Mouse (Mus musculus): ENCODE measurements around the gene Mgea5. TPM values are rescaled to one million over a fixed set of nuclear protein-coding genes. Genes with fewer than 3 reads are reported as not detected.
A peak's percentile ranks its signal among the peaks of the same experiment; 100 is the strongest.

The Mgea5 gene
- total RNA-seq, 2 experiments from 2014 or later: 143 to 168 TPM

DNA sequence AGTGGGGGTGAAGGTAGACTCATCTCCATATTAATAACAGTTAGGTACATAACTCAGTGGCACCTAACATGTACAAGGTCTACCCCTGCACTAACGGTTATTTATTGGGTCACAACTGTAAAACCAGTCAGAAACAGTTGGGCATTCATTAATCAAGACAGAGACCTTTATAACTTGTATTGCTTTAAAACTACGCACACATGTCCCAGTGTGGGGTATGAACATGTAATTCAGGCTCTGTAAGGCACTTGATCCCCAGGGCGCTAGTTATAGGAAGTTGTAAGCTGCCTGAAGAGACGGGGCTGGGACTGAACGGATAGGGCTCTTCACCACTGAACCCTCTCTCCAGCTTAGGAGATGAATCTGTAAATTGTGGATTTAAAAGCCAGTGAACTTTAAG lies 25.0 kb downstream of the Mgea5 start:
- intact Hi-C loops (cut with DNase I): no loop called here
- no peak for DNase-seq (ENCODE audit: low spot score in 2 of 2)

DNA sequence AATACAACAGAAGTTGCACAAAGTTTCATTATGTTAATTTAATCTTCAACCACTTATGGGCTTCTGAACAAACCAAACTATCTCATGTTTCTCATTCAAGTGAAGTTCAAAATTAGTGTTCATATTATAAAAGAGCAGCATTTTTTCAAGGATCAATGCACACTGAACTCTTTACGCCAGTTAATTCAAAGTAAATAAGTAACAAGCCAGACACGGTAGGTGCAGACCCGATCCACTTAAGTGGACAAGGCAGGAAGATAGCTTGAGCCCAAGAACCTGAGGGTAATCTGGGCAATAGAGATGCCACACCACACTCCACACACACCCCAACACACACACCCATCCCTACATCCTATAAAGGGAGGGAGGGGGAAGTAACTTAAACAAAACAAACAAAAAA lies 30.1 kb downstream of the Mgea5 start:
- DNase-seq (ENCODE audit: low spot score in 2 of 2): no peak
- intact Hi-C loops (cut with DNase I): no loop called here

DNA sequence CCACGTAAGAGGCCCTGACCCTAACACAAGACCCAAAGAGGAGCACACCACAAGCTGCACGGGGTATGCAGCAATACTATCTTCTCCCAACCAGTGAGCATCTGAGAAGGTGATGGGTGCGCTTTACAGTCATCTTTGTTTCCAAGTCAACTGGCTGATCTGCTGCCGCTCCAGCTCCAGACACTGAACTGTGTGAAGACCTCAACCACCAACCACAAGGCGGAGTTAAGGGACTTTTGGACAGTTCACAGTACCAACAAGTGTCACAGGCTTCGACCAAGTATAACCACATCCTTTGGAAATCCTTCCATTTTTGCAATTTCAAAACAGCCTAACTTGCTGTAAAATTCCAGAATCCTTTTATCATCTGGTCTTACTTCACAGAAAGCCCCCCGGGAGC lies 31.8 kb downstream of the Mgea5 start:
- DNase-seq (ENCODE audit: low spot score in 2 of 2): no peak
- intact Hi-C loops (cut with DNase I): no loop called here

DNA sequence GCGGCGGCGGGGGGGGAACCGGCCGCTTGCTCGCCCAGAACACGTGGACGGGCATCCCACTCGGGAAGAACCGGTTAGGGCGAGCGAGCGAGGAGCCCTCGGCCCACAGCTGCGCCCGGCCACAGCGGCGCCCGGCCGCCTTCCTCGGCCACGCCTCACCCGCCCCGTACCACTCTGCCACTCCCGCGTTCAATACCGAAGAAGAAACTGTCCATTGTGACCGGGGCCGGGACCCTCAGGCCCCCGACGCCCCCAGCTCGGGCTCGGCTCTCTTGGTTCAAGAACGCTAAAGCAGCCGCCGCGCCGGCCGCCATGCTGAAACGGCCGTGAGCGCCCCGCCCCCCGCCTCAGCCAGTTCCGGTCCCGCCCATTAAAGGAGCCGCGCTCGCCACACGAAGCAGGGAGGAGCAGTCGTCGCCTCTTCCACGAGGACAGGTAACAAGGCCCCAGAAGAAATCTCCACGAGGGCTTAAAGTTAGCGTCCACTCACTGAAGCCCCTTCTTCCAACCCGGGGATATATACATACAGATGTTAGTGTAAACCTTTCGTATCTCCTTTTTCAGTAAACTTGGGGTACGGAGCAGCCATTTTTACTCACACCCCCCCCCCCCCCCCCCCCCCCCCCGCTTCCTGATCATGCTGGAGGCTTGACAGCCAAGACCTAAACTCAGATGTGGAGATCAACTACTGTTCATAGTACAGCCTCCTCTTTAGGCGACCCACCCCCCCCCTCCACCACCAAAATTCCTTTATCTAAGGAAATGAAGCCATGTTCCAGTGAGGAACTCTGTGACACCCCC lies 34.2 kb downstream of the Mgea5 start, which contains the start of gene Npm3:
Npm3 (minus strand) TSS at position 349 of the 801 bp plus-strand sequence.
- DNase-seq (ENCODE audit: low spot score in 2 of 2): peak; percentile 74 to 75
- intact Hi-C loops (cut with DNase I): loop anchor here (2.0 to 5.0 kb wide), 2 partner anchors 175 to 527 kb away; no protein-coding TSS in a partner anchor

DNA sequence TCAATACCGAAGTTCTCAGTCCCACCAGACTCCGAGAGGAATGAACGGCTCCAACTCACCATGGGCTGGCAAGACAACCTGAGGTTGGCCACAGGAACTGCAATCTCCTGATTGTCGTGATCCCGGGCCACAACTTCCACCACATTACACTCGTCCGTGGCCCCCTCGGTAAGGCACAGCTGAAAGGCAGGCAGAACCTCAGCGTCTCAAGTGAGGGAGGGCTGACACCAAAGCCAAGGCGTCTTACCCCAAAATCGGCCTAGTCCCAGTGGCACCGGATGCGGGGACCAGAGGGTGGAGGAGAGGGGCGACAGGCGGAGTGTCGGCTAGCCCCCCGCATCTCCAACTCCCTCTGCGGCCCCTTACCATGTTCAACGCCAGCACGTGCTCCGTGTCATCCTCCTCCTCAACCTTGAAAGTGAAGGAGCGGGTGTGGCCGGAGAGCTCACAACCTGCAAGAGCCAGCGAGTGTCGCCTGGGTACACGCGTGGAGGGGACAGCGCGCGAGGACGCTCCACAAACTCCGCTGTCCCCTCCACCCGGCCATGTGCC lies 34.9 kb downstream of the Mgea5 start:
- DNase-seq (ENCODE audit: low spot score in 2 of 2): peak in 1 of 2 experiments; percentile 17
- intact Hi-C loops (cut with DNase I): loop anchor here (2.0 to 5.0 kb wide), 2 partner anchors 174 to 526 kb away; no protein-coding TSS in a partner anchor

DNA sequence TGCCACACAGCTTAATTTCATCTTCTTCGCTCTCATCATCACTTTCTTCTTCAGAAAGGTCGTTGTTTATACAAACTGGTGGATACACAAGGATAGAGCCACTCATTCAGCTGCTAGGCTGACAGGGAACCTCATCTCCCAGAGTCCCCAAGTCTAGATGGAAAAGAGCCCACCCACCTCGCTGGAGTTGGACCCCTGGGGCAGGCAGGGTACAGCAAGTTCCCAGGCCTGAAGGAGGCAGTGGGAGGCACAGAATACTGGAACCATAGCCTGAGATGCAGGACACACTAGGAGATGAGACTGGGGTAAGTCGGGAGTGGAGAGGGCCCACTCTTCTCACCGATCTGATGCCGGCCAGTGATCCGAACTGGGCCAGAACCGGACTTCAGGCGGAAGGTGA lies 35.4 kb downstream of the Mgea5 start:
- intact Hi-C loops (cut with DNase I): loop anchor here (2.0 to 5.0 kb wide), 2 partner anchors 173 to 526 kb away; no protein-coding TSS in a partner anchor

DNA sequence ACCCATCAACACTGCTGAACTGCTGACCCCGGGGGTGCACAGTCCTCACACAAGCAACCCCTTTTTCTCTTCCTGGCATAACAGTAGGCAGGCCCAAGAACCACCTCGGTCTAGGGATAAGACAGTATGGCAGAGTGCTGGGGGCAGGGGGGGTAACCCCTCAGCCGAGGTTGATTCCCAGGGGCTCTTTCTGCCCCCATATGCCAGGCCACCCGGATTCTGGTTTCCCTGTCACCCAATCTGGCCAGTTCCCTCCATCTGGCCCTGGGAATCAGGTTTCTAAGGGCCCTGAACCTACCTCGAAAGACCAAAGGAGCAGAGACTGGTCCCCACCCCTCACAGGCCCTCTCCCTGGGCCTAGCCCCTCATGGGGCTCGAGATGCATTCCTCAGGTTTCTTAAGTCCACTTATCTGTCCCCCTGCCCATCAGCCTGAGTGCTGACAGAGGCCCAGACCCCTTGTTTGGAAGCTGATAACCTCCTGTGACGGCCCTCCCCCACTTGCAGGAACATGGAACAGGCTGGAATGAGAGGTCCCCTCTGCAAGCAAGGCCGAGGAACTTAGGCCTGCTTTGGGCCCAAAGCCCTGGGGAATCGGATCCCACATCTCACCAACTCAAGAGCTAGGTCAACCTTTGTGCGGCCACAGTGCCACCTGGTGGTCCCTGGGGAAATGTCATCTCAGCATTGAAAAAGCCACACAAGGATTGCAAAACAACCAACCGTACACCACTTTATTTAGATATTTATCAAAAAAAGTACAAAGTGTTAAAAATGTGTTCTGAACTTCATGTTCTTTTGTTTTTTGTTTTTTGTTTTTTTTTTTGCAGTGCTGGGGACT lies 36.4 kb downstream of the Mgea5 start:
- intact Hi-C loops (cut with DNase I): loop anchor here (5.0 kb wide), 1 partner anchor 525 kb away; no protein-coding TSS in a partner anchor
- peak; percentile 75 to 78 for DNase-seq (ENCODE audit: low spot score in 2 of 2)

More for the DNA sequence above, 35.4 kb downstream of the Mgea5 start:
- DNase-seq (ENCODE audit: low spot score in 2 of 2): no peak

DNA sequence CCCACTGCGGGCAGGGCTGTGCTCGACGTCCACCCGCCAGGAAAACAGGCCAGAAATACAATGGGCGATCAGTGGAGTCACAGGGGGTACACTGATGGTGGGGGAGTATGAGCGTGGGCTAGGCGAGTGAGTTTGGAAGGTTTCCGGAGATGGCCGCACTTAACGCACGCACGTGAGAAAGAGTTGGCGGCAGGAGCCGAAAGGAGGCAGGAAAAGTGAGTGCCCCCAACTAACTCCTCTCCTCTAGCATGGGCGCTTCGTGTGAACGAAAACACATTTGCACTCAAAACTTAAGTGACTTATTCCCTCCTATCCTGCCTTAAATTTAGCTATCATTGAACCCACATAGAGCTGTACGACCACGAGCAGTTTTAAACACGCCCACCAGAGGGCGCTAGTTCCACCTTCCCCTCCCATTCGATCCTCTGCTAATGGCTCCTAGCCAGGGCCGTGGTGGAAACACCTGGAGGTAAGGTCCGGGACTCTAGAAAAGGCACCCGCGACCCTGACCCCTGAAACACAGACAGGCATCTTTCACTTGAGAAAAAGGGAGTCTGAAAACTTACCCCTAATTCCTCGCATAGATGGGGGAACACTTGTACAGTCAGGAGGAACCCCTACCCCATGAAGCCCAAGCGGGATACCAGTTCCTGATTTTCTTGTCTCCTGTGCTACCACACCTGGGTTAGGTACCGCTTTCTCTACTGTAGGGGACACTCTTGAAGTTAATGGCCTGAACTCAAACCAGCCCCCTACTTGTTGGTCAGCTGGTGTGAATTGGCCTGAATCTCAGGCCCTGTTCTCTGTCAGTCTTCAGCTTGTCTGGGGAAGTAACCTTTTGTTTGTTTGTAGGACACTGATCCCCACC lies 37.2 kb downstream of the Mgea5 start:
- intact Hi-C loops (cut with DNase I): loop anchor here (5.0 kb wide), 1 partner anchor 524 kb away; no protein-coding TSS in a partner anchor
- peak; percentile 65 to 76 for DNase-seq (ENCODE audit: low spot score in 2 of 2)

DNA sequence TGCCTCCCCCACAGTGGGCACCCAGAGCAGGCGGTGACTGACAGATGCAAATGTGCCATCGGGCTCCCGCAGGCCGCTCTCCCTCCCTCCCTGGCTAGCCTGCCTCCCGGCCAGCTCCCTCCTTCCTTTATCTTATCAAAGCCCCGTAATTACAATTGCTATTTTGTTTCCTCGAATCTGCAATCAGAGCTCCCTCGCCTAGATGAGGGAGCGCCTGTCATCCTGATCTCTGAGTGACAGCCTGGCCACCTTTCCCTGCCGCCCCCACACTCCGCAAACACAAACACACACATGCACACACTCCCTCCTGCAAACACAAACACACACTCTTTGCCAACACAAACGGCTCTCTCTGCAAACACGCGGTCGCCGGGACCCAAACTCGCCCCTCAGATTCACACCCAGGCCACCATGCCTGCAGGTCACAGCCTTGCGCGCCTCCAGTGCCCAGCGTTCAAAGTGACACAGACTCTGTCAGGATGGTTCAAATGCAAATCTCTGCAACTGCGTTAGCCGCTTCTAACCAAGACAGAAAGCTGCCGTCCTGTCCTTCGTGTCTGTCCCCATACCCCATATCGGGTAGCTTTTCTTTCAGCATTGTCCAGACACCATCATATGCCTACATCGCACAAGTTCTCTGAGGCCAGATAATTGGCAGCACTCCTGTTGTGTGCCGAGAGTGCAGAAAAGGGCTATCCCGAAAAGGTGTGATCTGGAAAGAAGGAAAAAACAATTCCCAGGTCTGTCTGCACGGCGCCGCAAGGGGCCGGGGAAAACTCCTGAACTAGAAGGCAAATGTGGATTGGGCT lies 38.1 kb downstream of the Mgea5 start:
- no peak for DNase-seq (ENCODE audit: low spot score in 2 of 2)
- intact Hi-C loops (cut with DNase I): loop anchor here (5.0 kb wide), 1 partner anchor 523 kb away; no protein-coding TSS in a partner anchor

DNA sequence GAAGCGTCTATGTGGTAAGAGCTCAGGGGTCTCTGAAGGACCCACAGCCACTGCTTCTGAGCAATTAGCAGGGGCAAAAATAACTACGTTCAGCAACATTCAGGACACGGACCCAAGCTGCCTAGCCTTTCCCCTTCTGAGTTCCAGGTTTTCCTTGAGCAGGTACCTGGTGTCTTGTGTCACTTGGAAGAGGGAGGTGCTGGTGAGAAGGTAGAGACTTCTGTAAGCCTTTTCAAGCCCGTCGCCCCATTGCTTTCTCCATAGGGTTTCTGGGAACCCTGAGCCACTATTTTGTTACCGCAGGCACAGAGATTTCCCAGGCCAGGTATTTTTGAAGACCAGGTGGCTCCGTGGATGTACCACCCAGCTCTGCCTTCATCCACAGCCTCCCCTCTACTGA lies 40.0 kb downstream of the Mgea5 start:
- no peak for DNase-seq (ENCODE audit: low spot score in 2 of 2)
- intact Hi-C loops (cut with DNase I): no loop called here

DNA sequence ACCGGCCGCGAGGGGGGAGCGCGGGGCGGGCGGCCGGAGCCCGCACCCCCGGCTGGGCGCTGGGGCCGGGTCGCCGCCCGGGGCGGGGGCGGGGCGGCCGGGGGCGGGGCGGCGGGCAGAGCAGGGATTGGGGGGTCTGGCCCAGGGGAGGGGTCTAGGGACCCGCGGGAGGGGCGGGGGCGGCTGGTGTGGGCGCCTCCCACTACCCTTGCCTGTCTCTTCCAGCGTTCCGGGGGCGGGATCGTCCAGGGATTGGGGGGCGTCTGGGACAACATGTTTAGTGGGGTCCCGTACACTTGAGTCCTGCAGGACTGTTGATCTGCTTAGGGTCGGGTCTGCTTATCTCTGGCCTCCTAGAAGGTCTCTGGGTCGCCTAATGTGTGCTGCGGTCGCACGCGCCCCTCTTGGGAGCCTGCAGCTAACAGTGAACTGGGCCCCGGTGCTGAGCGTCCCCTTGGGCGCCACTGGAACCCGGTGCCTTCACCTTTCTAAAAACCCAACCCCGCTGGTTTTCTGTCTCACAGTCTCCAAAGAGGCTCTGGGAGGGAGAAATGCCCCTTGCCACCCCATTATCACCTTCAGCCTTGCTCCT lies 40.6 kb downstream of the Mgea5 start:
- DNase-seq (ENCODE audit: low spot score in 2 of 2): no peak
- intact Hi-C loops (cut with DNase I): no loop called here

DNA sequence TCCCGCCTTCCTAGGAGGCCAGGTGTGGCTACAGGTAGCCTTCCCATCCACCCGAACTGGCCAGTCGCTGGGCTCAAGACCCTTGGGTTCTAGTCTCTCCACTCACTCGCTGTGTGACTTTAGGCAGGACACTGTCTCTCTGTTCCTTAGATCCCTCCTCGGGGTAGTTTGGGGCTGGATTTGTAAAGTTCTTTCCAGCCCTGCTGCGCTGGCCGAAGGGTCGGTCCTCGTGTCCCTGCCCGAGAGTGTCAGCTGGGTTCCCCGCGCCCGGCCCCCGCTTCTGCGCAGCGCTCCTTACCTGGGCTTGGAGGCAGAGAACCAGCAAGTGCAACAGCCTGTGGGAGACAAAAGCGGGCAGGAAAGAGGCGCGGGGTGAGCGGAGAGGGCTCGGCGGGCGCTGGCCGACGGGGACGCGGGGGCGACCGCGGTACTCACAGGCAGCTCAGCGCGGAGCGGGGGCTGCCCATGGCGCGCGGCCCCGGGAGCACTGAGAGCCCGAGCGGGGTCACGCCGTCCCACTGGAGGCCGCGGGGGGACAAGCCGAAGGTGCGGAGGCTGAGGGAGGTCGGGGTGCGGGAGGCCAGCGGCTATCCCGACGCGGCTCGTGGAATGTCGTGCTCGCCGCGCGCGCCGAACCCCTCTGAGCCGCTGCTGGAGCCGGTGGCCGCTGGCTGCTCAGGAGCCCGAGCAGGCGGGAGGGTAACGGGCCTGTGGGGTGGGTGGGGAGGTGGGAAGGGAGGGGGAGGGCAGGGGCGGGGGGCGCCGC lies 41.2 kb downstream of the Mgea5 start, which contains the start of gene Fgf8:
Fgf8 (minus strand) TSS at position 698 of the 766 bp plus-strand sequence.
- intact Hi-C loops (cut with DNase I): no loop called here
- peak in 1 of 2 experiments; percentile 12 for DNase-seq (ENCODE audit: low spot score in 2 of 2)

DNA sequence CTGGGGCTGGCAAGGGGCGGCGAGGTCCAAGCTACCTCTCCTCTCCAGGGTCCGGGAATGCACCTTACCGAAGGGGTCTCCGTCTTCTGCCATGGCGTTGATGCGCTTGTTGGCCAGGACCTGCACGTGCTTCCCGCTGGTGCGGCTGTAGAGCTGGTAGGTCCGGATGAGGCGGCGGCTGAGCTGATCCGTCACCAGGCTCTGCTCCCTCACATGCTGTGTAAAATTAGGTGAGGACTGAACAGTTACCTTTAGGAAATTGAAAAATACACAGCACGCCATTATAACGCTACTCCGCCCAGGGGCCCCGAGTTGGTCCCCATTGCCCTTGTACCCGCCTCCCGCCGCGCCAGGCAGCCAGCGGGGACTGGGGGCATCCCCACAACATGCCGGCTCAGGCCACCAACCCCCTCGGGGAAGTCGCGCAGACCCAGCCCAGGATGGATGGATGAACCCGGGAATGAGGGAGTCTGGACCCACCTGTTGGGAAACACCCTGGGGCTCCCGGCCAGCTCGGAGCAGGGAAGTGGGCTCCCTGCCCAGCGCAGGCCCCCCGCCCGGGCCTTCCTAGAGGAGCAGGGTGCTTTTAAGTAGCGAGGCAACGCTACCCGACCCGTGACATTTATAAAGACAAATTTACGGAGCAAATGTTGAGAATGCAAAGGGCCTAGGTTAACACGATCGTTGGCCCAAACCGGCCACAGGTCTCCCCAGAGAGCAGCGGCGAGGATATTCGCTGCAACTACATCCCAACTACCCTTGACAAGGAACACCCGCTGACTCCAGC lies 42.0 kb downstream of the Mgea5 start:
- DNase-seq (ENCODE audit: low spot score in 2 of 2): no peak
- intact Hi-C loops (cut with DNase I): no loop called here

DNA sequence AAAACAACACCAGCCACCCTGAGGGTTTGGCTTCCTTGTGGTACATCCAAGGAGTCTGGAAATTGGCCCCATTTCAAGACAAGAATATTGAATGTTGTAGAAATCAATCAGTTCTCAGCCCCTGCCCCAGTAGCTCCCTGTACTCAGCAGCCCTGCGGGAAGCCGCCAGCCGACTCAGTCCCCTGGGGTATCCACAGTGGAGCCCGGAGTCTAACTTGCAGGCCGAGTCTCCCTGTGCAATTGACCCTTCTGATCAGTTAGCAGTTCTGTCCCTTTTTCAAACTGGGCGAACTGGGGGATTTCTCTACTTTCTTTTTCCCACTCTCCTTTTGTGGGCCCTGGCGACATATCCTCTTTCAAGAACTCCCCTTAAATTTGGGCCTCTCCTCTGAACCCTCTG lies 42.8 kb downstream of the Mgea5 start:
- intact Hi-C loops (cut with DNase I): no loop called here
- no peak for DNase-seq (ENCODE audit: low spot score in 2 of 2)

DNA sequence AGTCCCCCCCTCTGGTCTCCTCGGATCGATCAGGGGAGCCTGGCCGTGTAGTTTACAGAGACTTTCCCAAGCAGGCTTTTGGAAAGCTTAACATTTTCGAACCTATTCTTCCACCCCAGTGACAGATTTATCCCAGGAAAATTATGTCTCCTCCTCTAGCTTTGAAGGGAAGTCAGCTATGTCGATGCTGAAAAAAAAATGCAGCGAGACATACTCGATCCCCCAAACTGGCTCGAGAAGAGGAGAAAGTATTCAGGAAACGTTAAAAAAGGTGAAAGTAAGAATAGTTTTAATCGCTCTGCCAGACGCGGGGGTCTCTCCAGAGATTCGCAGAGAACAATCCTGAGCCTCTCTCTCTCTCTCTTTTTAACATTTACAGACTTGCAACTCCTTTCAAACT lies 43.4 kb downstream of the Mgea5 start:
- no peak for DNase-seq (ENCODE audit: low spot score in 2 of 2)
- intact Hi-C loops (cut with DNase I): no loop called here

DNA sequence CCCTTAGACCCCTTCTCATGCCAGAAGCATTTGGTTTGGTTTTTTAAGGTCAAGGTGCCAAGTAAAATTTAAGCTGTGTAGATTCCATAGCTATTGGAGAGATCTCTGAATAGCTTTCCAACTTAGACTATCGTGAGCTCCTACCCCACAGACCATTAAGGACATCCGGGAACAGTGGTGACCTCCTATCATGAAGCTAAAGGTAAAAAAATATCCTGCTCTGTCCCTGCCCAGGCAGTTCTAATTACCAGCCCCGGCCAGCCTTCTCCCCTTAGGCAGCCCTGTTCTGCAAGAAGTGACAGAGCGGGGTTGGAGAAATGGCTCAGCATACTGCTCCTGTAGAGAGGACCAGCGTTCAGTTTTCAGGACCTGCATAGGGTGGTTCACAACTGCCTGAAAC lies 45.1 kb downstream of the Mgea5 start:
- no peak for DNase-seq (ENCODE audit: low spot score in 2 of 2)
- intact Hi-C loops (cut with DNase I): no loop called here
